8 mouse cellular contexts compared by ENCODE assay signal in genomic region chr12:101957079-101957941, GRCm38 (mm10). TPM values are rescaled to one million over a fixed set of nuclear protein-coding genes. Genes with fewer than 3 reads are reported as not detected.
DNase-seq lines count a peak whose midpoint lies in the region; ATAC-seq and TF ChIP-seq lines count a peak whose summit lies in the region.

No protein-coding gene starts in this region.

- WGBS in lung, embryonic 14.5 days: 8% methylated on average over 26 of the region's 26 CpGs
- 11% methylated on average over 26 of the region's 26 CpGs for WGBS in heart, embryonic 16.5 days

- intact Hi-C loops in left cerebral cortex, postnatal 14 days (cut with DNase I): no loop called here

- H3K9ac ChIP-seq in lung, embryonic 14.5 days: peak overlapping the region; percentile 83
- H3K9ac ChIP-seq in heart, embryonic 16.5 days (ENCODE audit: low read length): peak overlapping the region; percentile 81

- peak; percentile 29 for ATAC-seq in lung, embryonic 14.5 days (ENCODE audit: insufficient read depth)
- no peak; the same call in 1 of the 2 replicates for ATAC-seq in heart, embryonic 16.5 days (replicated peaks; ENCODE audit: extremely low read depth, insufficient read depth, low FRiP score)

- H3K27me3 ChIP-seq in lung, embryonic 14.5 days (ENCODE audit: insufficient read depth, low read length): no peaks in the 10 kb centered on the region
- H3K27me3 ChIP-seq in heart, embryonic 16.5 days (ENCODE audit: control insufficient read depth, insufficient read depth, low read length): no peaks in the 10 kb centered on the region

- no peaks in the 10 kb centered on the region for H3K9me3 ChIP-seq in lung, embryonic 14.5 days (ENCODE audit: low read depth, low read length)
- H3K9me3 ChIP-seq in heart, embryonic 16.5 days (replicated peaks; ENCODE audit: control insufficient read depth, low read length): no peaks in the 10 kb centered on the region

- H3K4me2 ChIP-seq in lung, embryonic 14.5 days: peak overlapping the region; percentile 55
- peak overlapping the region; percentile 66 for H3K4me2 ChIP-seq in heart, embryonic 16.5 days (ENCODE audit: low read depth, low read length)

- no peak for TF ChIP-seq POLR2A in cortical plate, adult 2 months (IDR thresholded peaks at IDR 0.05; ENCODE audit: extremely low read depth, insufficient read depth, low read length)

- DNase-seq in lung, embryonic 14.5 days: peak; percentile 53
- DNase-seq in lung, postnatal 4 days: no peak
- peak; percentile 23 for DNase-seq in lung, postnatal 14 days
- no peak for DNase-seq in left cerebral cortex, adult 11 months (ENCODE audit: low spot score)
- DNase-seq in left cerebral cortex, postnatal 14 days (ENCODE audit: low spot score in 2 of 2): no peak
- DNase-seq in cerebellum, postnatal 36 days: no peak

- no peak for TF ChIP-seq CTCF in lung, embryonic 14.5 days (IDR thresholded peaks at IDR 0.05; ENCODE audit: low read depth)
- TF ChIP-seq CTCF in cortical plate, adult 2 months (IDR thresholded peaks at IDR 0.05; ENCODE audit: extremely low read depth, insufficient read depth, low read length): no peak

- H3K36me3 ChIP-seq in lung, embryonic 14.5 days (ENCODE audit: insufficient read depth): no peaks in the 10 kb centered on the region
- no peaks in the 10 kb centered on the region for H3K36me3 ChIP-seq in heart, embryonic 16.5 days (ENCODE audit: control insufficient read depth, insufficient read depth)

- H3K4me1 ChIP-seq in lung, embryonic 14.5 days (ENCODE audit: insufficient read depth): peaks cover 3% of the 10 kb centered on the region; the same call in 1 of the 2 replicates
- H3K4me1 ChIP-seq in cortical plate, adult 2 months (ENCODE audit: control insufficient read depth, insufficient read depth, low read length): peaks cover 2% of the 10 kb centered on the region; the same call in 1 of the 2 replicates
- peaks cover 9% of the 10 kb centered on the region for H3K4me1 ChIP-seq in heart, embryonic 16.5 days (ENCODE audit: control insufficient read depth, insufficient read depth, low read length)

- H3K27ac ChIP-seq in lung, embryonic 14.5 days (ENCODE audit: low read depth): peak overlapping the region; percentile 75
- peak overlapping the region; percentile 51; the same call in 1 of the 2 replicates for H3K27ac ChIP-seq in cortical plate, adult 2 months (ENCODE audit: insufficient read depth, low read length)
- peak overlapping the region; percentile 50 for H3K27ac ChIP-seq in heart, embryonic 16.5 days (ENCODE audit: low read length)

- peak overlapping the region; percentile 89 for H3K4me3 ChIP-seq in lung, embryonic 14.5 days (ENCODE audit: low read depth, low read length)
- H3K4me3 ChIP-seq in cortical plate, adult 2 months (ENCODE audit: insufficient read depth, low read length): peak overlapping the region; percentile 87
- peak overlapping the region; percentile 72 for H3K4me3 ChIP-seq in heart, embryonic 16.5 days (ENCODE audit: low read length)

RNA-seq across cellular contexts. Expression of gene Atxn3, which starts 0.7 kb away (rescaled TPM):
- polyA plus RNA-seq in lung, embryonic 14.5 days (2014; fragmentation: Nextera tagmentation; extraction: Ambion mirVana): 14.5 and 15.9 TPM in 2 replicates
- 17.1 and 17.6 TPM in 2 replicates for polyA plus RNA-seq in cortical plate, adult 2 months (2012; rRNA removed)
- polyA plus RNA-seq in heart, embryonic 16.5 days (2015; fragmentation: Nextera tagmentation; extraction: Ambion mirVana): 8.4 and 8.7 TPM in 2 replicates
- total RNA-seq in left cerebral cortex, postnatal 14 days (2021): 10 to 100 TPM; 19.2 to 20.2 TPM

RNA-seq across cellular contexts. Expression of gene Cpsf2, which starts 18.5 kb away (rescaled TPM):
- polyA plus RNA-seq in lung, embryonic 14.5 days (2014; fragmentation: Nextera tagmentation; extraction: Ambion mirVana): 34.9 and 35.8 TPM in 2 replicates
- 13.3 and 13.6 TPM in 2 replicates for polyA plus RNA-seq in cortical plate, adult 2 months (2012; rRNA removed)
- 20.4 TPM in 2 replicates for polyA plus RNA-seq in heart, embryonic 16.5 days (2015; fragmentation: Nextera tagmentation; extraction: Ambion mirVana)
- 10 to 100 TPM; 31.1 to 32.0 TPM for total RNA-seq in left cerebral cortex, postnatal 14 days (2021)

RNA-seq across cellular contexts. Expression of gene Trip11, which starts 44.2 kb away (rescaled TPM):
- polyA plus RNA-seq in lung, embryonic 14.5 days (2014; fragmentation: Nextera tagmentation; extraction: Ambion mirVana): 23.5 and 25.9 TPM in 2 replicates
- 11.1 and 11.8 TPM in 2 replicates for polyA plus RNA-seq in cortical plate, adult 2 months (2012; rRNA removed)
- polyA plus RNA-seq in heart, embryonic 16.5 days (2015; fragmentation: Nextera tagmentation; extraction: Ambion mirVana): 19.8 and 20.8 TPM in 2 replicates
- total RNA-seq in left cerebral cortex, postnatal 14 days (2021): 10 to 100 TPM; 24.3 to 25.2 TPM

Comparison
In these comparisons a context has a peak if more than half of its experiments do, and no peak if none do; other contexts are left out.
1. DNase-seq: peak in lung, embryonic 14.5 days (single experiment) and lung, postnatal 14 days (single experiment); none in lung, postnatal 4 days (0 of 2), left cerebral cortex, adult 11 months (single experiment), left cerebral cortex, postnatal 14 days (0 of 2) and cerebellum, postnatal 36 days (0 of 2).
2. Peak in every context shown above with its lines, with median percentiles within 50 percentile points of each other: H3K27ac ChIP-seq and H3K4me3 ChIP-seq.